Mouse (Mus musculus) limb, embryonic 14.5 days (tissue): ENCODE data around the gene Hoxc8. TPM values are rescaled to one million over a fixed set of nuclear protein-coding genes. Genes with fewer than 3 reads are reported as not detected.
A peak's percentile ranks its signal among the peaks of the same experiment; 100 is the strongest.

Experiments
- ATAC-seq: fragments of 200-750 bp; cut with Nextera tagmentation; 2 replicates; pipeline ENCODE4 v1.8.0; 2017; ENCODE audit warnings: low read depth, moderate number of reproducible peaks, moderate TSS enrichment; ENCODE audit not compliant: low FRiP score
- DNase-seq: peaks from one replicate; pipeline ENCODE4 v3.0.0-alpha.2; 2015; ENCODE audit warnings: low spot score
- H3K27ac ChIP-seq: fragments of 300-500 bp; sonication (generic); replicated peaks from 2 replicates; pipeline ENCODE4 v1.5.1; 2014; ENCODE audit warnings: low read depth, mild to moderate bottlenecking, low read length, moderate library complexity, mixed read lengths
- H3K27me3 ChIP-seq: fragments of 300-500 bp; sonication (generic); 2 replicates; pipeline ENCODE4 v1.6.1; 2014; ENCODE audit warnings: low read length, mixed read lengths; ENCODE audit not compliant: control insufficient read depth, insufficient read depth
- H3K36me3 ChIP-seq: fragments of 300-500 bp; sonication (generic); 2 replicates; pipeline ENCODE4 v1.6.1; 2014; ENCODE audit warnings: mild to moderate bottlenecking, low read length, moderate library complexity, mixed read lengths; ENCODE audit not compliant: control insufficient read depth, insufficient read depth
- H3K4me1 ChIP-seq: fragments of 300-500 bp; sonication (generic); 2 replicates; pipeline ENCODE4 v1.6.1; 2014; ENCODE audit warnings: antibody characterized with exemption, low read length, mixed read lengths; ENCODE audit not compliant: control insufficient read depth, insufficient read depth
- H3K4me2 ChIP-seq: fragments of 300-500 bp; sonication (generic); replicated peaks from 2 replicates; pipeline ENCODE4 v1.6.1; 2014; ENCODE audit warnings: low read depth, mild to moderate bottlenecking, low read length, moderate library complexity; ENCODE audit not compliant: severe bottlenecking
- H3K4me3 ChIP-seq: fragments of 300-500 bp; sonication (generic); replicated peaks from 2 replicates; pipeline ENCODE4 v1.5.1; 2014; ENCODE audit warnings: low read length
- H3K9ac ChIP-seq: fragments of 300-500 bp; sonication (generic); 2 replicates; pipeline ENCODE4 v1.6.1; 2014; ENCODE audit warnings: mild to moderate bottlenecking, low read depth, low read length, moderate library complexity; ENCODE audit not compliant: severe bottlenecking
- H3K9me3 ChIP-seq: fragments of 300-500 bp; sonication (generic); 2 replicates; pipeline ENCODE4 v1.6.1; 2016; ENCODE audit warnings: low read length; ENCODE audit not compliant: control insufficient read depth
- POLR2A ChIP-seq: fragments of 200-500 bp; IDR thresholded peaks from 2 replicates; pipeline ENCODE4 v1.8.0; 2012; ENCODE audit warnings: inconsistent platforms, mild to moderate bottlenecking, moderate library complexity, borderline replicate concordance; ENCODE audit not compliant: insufficient read depth, insufficient read length; ENCODE audit errors: extremely low read depth
- WGBS: fragments of 180-500 bp; shearing (Covaris S2); extraction: QIAGEN DNeasy Blood & Tissue Kit; methylation state at CpG from one replicate; pipeline ENCODE4 v1.1.7; 2014; 5-methylcytosine and 5-hydroxymethylcytosine counted together
- polyA plus RNA-seq, 2 experiments: library from polyadenylated mRNA; depleted of rRNA in 1 of 2; stranded (reverse) in 1 of 2; unstranded in 1 of 2; fragments of >200 nt; fragmentation: Nextera tagmentation in 1 of 2; extraction: Ambion mirVana in 1 of 2; gene quantifications; 2 replicates each; pipeline versions ENCODE4 v1.2.1 to v1.2.3; 2012 to 2014

Gene Hoxc8
- polyA plus RNA-seq, 2 experiments: 1.9 to 3.9 TPM

DNA sequence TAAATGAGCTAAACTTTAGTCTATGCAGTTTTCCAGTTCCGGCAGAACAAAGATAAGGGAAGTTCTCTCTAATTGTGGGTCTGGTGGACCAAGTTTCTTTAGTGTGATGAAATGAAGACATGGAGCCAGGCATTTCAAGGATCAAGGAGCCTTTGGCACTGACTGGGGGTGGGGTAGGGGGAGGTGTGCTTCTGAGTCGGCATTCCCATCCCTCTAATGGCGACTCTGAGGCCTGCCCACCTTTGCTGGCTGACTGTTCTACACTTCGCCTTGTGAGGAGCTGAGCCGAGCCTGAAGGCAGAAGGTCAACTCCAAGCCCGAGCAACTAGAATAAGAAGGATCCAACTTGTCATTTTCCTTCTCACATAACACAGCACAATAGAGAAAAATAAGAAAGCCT lies 28.7 kb upstream of the Hoxc8 start:
- H3K27ac ChIP-seq: 0 out of 2 replicates have a peak overlapping the region, but pooled peaks have one; percentile 39
- WGBS: 4% methylated on average over 6 of the region's 6 CpGs
- ATAC-seq (no peak), DNase-seq (no peak)
- H3K4me2 ChIP-seq: peak overlapping the region; percentile 29
- peaks cover 12% of the 10 kb centered on the region; the same call in 1 of the 2 replicates for H3K4me1 ChIP-seq
- H3K9me3 ChIP-seq: no peaks in the 10 kb centered on the region
- TF ChIP-seq POLR2A: no peak
- H3K9ac ChIP-seq: 0 out of 2 replicates have a peak overlapping the region, but pooled peaks have one; percentile 21
- H3K36me3 ChIP-seq: no peaks in the 10 kb centered on the region
- H3K27me3 ChIP-seq: peaks cover 90% of the 10 kb centered on the region
- no peak overlapping the region for H3K4me3 ChIP-seq

DNA sequence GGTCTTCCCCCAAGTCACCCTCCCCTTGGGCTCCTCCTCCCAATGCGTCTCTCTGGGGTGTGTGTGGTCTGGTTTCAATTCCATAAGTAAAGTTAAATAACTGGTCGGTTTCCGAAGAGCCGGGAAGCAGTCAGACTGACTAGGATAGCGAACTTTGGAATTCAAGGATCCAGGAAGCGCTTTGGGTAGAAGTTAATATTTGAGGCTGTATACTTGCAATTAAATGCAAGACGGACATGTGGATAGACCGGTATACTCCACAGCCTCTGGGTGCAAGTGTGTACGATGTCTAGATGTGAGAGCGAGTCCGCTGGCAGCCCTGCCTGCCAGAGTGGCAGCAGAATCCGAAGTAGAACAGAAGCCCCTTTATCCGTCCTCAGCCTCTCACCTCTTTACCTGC lies 27.9 kb upstream of the Hoxc8 start:
- peak overlapping the region; percentile 21 for H3K4me3 ChIP-seq
- H3K9me3 ChIP-seq: no peaks in the 10 kb centered on the region
- 4% methylated on average over 13 of the region's 13 CpGs for WGBS
- H3K27me3 ChIP-seq: peaks cover 90% of the 10 kb centered on the region
- no peak for TF ChIP-seq POLR2A
- no peak for DNase-seq
- peaks cover 12% of the 10 kb centered on the region; the same call in 1 of the 2 replicates for H3K4me1 ChIP-seq
- H3K27ac ChIP-seq: peak overlapping the region; percentile 61
- peak overlapping the region; percentile 54 for H3K4me2 ChIP-seq
- no peaks in the 10 kb centered on the region for H3K36me3 ChIP-seq
- peak overlapping the region; percentile 40 for H3K9ac ChIP-seq
- no peak for ATAC-seq

DNA sequence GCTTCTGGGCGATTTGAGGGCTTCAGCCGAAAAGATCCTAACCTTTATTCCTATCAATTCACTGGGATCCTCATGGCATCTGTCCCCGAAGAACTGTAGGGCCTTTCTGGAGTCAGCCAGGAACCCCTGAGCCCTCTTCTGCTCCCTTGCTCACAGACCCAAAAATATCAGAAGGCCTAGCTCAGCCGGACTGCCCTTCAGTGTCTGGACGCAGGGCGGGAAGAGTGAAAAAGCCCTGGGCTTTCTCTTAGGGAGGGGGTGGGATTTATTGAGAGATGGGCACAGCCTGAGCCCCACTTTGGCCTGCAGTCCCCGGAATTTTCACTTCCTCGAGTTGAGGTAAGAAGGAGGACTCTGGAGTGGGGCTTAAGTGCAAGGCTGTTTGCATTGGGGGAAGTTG lies 27.1 kb upstream of the Hoxc8 start:
- Histone ChIP-seq H3K36me3 (no peaks in the 10 kb centered on the region), H3K4me2 (peak overlapping the region; percentile 54), H3K9me3 (no peaks in the 10 kb centered on the region), H3K4me1 (peaks cover 12% of the 10 kb centered on the region; the same call in 1 of the 2 replicates), H3K27me3 (peaks cover 89% of the 10 kb centered on the region), H3K9ac (peak overlapping the region; percentile 46), H3K4me3 (peak overlapping the region; percentile 19), H3K27ac (peak overlapping the region; percentile 50)
- ATAC-seq (no peak), DNase-seq (no peak)
- 5% methylated on average over 8 of the region's 8 CpGs for WGBS
- no peak for TF ChIP-seq POLR2A

- Histone ChIP-seq H3K9me3 (no peaks in the 10 kb centered on the region), H3K4me3 (peak overlapping the region; percentile 19), H3K36me3 (no peaks in the 10 kb centered on the region), H3K27me3 (peaks cover 91% of the 10 kb centered on the region), H3K4me2 (peak overlapping the region; percentile 54), H3K9ac (peak overlapping the region; percentile 46), H3K4me1 (peaks cover 12% of the 10 kb centered on the region; the same call in 1 of the 2 replicates), H3K27ac (peak overlapping the region; percentile 50)
- 4% methylated on average over 28 of the region's 28 CpGs for WGBS
- ATAC-seq (no peak), DNase-seq (no peak)
- TF ChIP-seq POLR2A: no peak
Measured at GRCm38 (mm10) chr15:102963671-102964640, 26.5 kb upstream of the Hoxc8 start.

GRCm38 (mm10) chr15:102965003-102965891 lies 25.2 kb upstream of the Hoxc8 start:
- Histone ChIP-seq H3K27me3 (peaks cover 88% of the 10 kb centered on the region), H3K36me3 (no peaks in the 10 kb centered on the region), H3K4me1 (peaks cover 4% of the 10 kb centered on the region; the same call in 1 of the 2 replicates), H3K9me3 (no peaks in the 10 kb centered on the region), H3K27ac (peak overlapping the region; percentile 63), H3K4me2 (peak overlapping the region; percentile 54), H3K9ac (peak overlapping the region; percentile 40), H3K4me3 (peak overlapping the region; percentile 38)
- ATAC-seq (no peak), DNase-seq (no peak)
- 7% methylated on average over 26 of the region's 26 CpGs for WGBS
- no peak for TF ChIP-seq POLR2A
